Mouse (Mus musculus): ENCODE measurements at regions not wholly inside any gene's neighbourhood (a gene's known extent, or its start where the extent isn't known, plus 50 kb on each side); places are given as distances from the start of the nearest gene placed in this dataset.
A peak's percentile ranks its signal among the peaks of the same experiment; 100 is the strongest.

- Histone ChIP-seq H3K4me3 (ENCODE audit: low read length) (no peak overlapping the region), H3K36me3 (ENCODE audit: insufficient read depth, low read length) (no peaks in the 10 kb centered on the region), H3K27ac (ENCODE audit: low read length) (no peak overlapping the region), H3K4me2 (replicated peaks; ENCODE audit: low read depth, low read length) (no peak overlapping the region), H3K27me3 (ENCODE audit: insufficient read depth, low read length) (no peaks in the 10 kb centered on the region), H3K9me3 (ENCODE audit: low read length) (no peaks in the 10 kb centered on the region), H3K4me1 (ENCODE audit: insufficient read depth, low read length) (no peaks in the 10 kb centered on the region), H3K9ac (replicated peaks; ENCODE audit: low read length) (no peak overlapping the region)
- WGBS, result 79% methylated on average over 8 of the region's 8 CpGs
- no peak for ATAC-seq (ENCODE audit: low FRiP score, low TSS enrichment)
Observed at GRCm38 (mm10) chr2:131801212-131801611, 58.3 kb downstream of the Erv3 start.

GRCm38 (mm10) chr2:131800126-131800894 lies 59.2 kb downstream of the Erv3 start:
- H3K27ac ChIP-seq (ENCODE audit: low read length), result no peak overlapping the region
- H3K4me1 ChIP-seq (ENCODE audit: insufficient read depth, low read length), result no peaks in the 10 kb centered on the region
- no peak overlapping the region for H3K4me2 ChIP-seq (replicated peaks; ENCODE audit: low read depth, low read length)
- ATAC-seq (ENCODE audit: low FRiP score, low TSS enrichment), result no peak
- no peak overlapping the region for H3K9ac ChIP-seq (replicated peaks; ENCODE audit: low read length)
- 88% methylated on average over 8 of the region's 8 CpGs for WGBS
- no peaks in the 10 kb centered on the region for H3K36me3 ChIP-seq (ENCODE audit: insufficient read depth, low read length)
- H3K4me3 ChIP-seq (ENCODE audit: low read length), result no peak overlapping the region
- H3K27me3 ChIP-seq (ENCODE audit: insufficient read depth, low read length), result no peaks in the 10 kb centered on the region
- no peaks in the 10 kb centered on the region for H3K9me3 ChIP-seq (ENCODE audit: low read length)

- H3K9ac ChIP-seq (replicated peaks; ENCODE audit: low read length), result no peak overlapping the region
- H3K9me3 ChIP-seq (ENCODE audit: low read length), result no peaks in the 10 kb centered on the region
- no peak for ATAC-seq (ENCODE audit: low FRiP score, low TSS enrichment)
- H3K4me1 ChIP-seq (ENCODE audit: insufficient read depth, low read length), result no peaks in the 10 kb centered on the region
- no peaks in the 10 kb centered on the region for H3K36me3 ChIP-seq (ENCODE audit: insufficient read depth, low read length)
- no peak overlapping the region for H3K4me3 ChIP-seq (ENCODE audit: low read length)
- 79% methylated on average over 7 of the region's 7 CpGs for WGBS
- H3K27me3 ChIP-seq (ENCODE audit: insufficient read depth, low read length), result no peaks in the 10 kb centered on the region
- no peak overlapping the region for H3K27ac ChIP-seq (ENCODE audit: low read length)
- no peak overlapping the region for H3K4me2 ChIP-seq (replicated peaks; ENCODE audit: low read depth, low read length)
Observed at GRCm38 (mm10) chr2:131799486-131799885, 60.1 kb downstream of the Erv3 start.

- H3K4me2 ChIP-seq (replicated peaks; ENCODE audit: low read depth, low read length), result no peak overlapping the region
- H3K27me3 ChIP-seq (ENCODE audit: insufficient read depth, low read length), result no peaks in the 10 kb centered on the region
- H3K9me3 ChIP-seq (ENCODE audit: low read length), result no peaks in the 10 kb centered on the region
- no peak overlapping the region for H3K27ac ChIP-seq (ENCODE audit: low read length)
- ATAC-seq (ENCODE audit: low FRiP score, low TSS enrichment), result no peak
- H3K9ac ChIP-seq (replicated peaks; ENCODE audit: low read length), result no peak overlapping the region
- WGBS, result 49% methylated on average over 9 of the region's 9 CpGs
- no peak overlapping the region for H3K4me3 ChIP-seq (ENCODE audit: low read length)
- no peaks in the 10 kb centered on the region for H3K36me3 ChIP-seq (ENCODE audit: insufficient read depth, low read length)
- H3K4me1 ChIP-seq (ENCODE audit: insufficient read depth, low read length), result no peaks in the 10 kb centered on the region
Observed at GRCm38 (mm10) chr2:131797001-131797693, 62.4 kb downstream of the Erv3 start.

- Histone ChIP-seq H3K4me2 (replicated peaks; ENCODE audit: low read depth, low read length) (no peak overlapping the region), H3K4me1 (ENCODE audit: insufficient read depth, low read length) (no peaks in the 10 kb centered on the region), H3K9me3 (ENCODE audit: low read length) (peaks cover 10% of the 10 kb centered on the region; the same call in 1 of the 2 replicates), H3K27ac (ENCODE audit: low read length) (no peak overlapping the region), H3K4me3 (ENCODE audit: low read length) (no peak overlapping the region), H3K9ac (replicated peaks; ENCODE audit: low read length) (no peak overlapping the region), H3K36me3 (ENCODE audit: insufficient read depth, low read length) (no peaks in the 10 kb centered on the region), H3K27me3 (ENCODE audit: insufficient read depth, low read length) (no peaks in the 10 kb centered on the region)
- no peak for ATAC-seq (ENCODE audit: low FRiP score, low TSS enrichment)
- 97% methylated on average over 1 of the region's 1 CpGs for whole genome bisulfite sequencing
Observed at GRCm38 (mm10) chr2:131775381-131775780, 84.2 kb downstream of the Erv3 start.

GRCm38 (mm10) chr2:131773691-131774090 lies 85.9 kb downstream of the Erv3 start:
- H3K4me2 ChIP-seq (replicated peaks; ENCODE audit: low read depth, low read length), result no peak overlapping the region
- H3K9ac ChIP-seq (replicated peaks; ENCODE audit: low read length), result no peak overlapping the region
- H3K9me3 ChIP-seq (ENCODE audit: low read length), result no peaks in the 10 kb centered on the region
- H3K4me1 ChIP-seq (ENCODE audit: insufficient read depth, low read length), result 0 out of 2 replicates have a peak, but pooled peaks cover 2% of the 10 kb centered on the region
- 72% methylated on average over 4 of the region's 4 CpGs for WGBS
- no peaks in the 10 kb centered on the region for H3K36me3 ChIP-seq (ENCODE audit: insufficient read depth, low read length)
- ATAC-seq (ENCODE audit: low FRiP score, low TSS enrichment), result no peak
- H3K27me3 ChIP-seq (ENCODE audit: insufficient read depth, low read length), result no peaks in the 10 kb centered on the region
- no peak overlapping the region for H3K4me3 ChIP-seq (ENCODE audit: low read length)
- no peak overlapping the region for H3K27ac ChIP-seq (ENCODE audit: low read length)

- Histone ChIP-seq H3K27me3 (ENCODE audit: insufficient read depth, low read length) (no peaks in the 10 kb centered on the region), H3K4me2 (replicated peaks; ENCODE audit: low read depth, low read length) (no peak overlapping the region), H3K9me3 (ENCODE audit: low read length) (peaks cover 7% of the 10 kb centered on the region; the same call in 1 of the 2 replicates), H3K4me1 (ENCODE audit: insufficient read depth, low read length) (0 out of 2 replicates have a peak, but pooled peaks cover 2% of the 10 kb centered on the region), H3K4me3 (ENCODE audit: low read length) (no peak overlapping the region), H3K9ac (replicated peaks; ENCODE audit: low read length) (no peak overlapping the region), H3K27ac (ENCODE audit: low read length) (no peak overlapping the region), H3K36me3 (ENCODE audit: insufficient read depth, low read length) (no peaks in the 10 kb centered on the region)
- WGBS, result 74% methylated on average over 5 of the region's 5 CpGs
- ATAC-seq (ENCODE audit: low FRiP score, low TSS enrichment), result no peak
Observed at GRCm38 (mm10) chr2:131772163-131772562, 87.4 kb downstream of the Erv3 start.

GRCm38 (mm10) chr2:131770852-131771251 lies 88.7 kb downstream of the Erv3 start:
- Histone ChIP-seq H3K4me2 (replicated peaks; ENCODE audit: low read depth, low read length) (no peak overlapping the region), H3K4me1 (ENCODE audit: insufficient read depth, low read length) (0 out of 2 replicates have a peak, but pooled peaks cover 2% of the 10 kb centered on the region), H3K9ac (replicated peaks; ENCODE audit: low read length) (no peak overlapping the region), H3K36me3 (ENCODE audit: insufficient read depth, low read length) (no peaks in the 10 kb centered on the region), H3K4me3 (ENCODE audit: low read length) (no peak overlapping the region), H3K27ac (ENCODE audit: low read length) (no peak overlapping the region), H3K27me3 (ENCODE audit: insufficient read depth, low read length) (no peaks in the 10 kb centered on the region), H3K9me3 (ENCODE audit: low read length) (peaks cover 7% of the 10 kb centered on the region; the same call in 1 of the 2 replicates)
- no peak for ATAC-seq (ENCODE audit: low FRiP score, low TSS enrichment)
- 54% methylated on average over 5 of the region's 5 CpGs for WGBS

- H3K27me3 ChIP-seq (ENCODE audit: insufficient read depth, low read length), result no peaks in the 10 kb centered on the region
- no peak overlapping the region for H3K27ac ChIP-seq (ENCODE audit: low read length)
- H3K4me2 ChIP-seq (replicated peaks; ENCODE audit: low read depth, low read length), result no peak overlapping the region
- 0 out of 2 replicates have a peak, but pooled peaks cover 2% of the 10 kb centered on the region for H3K4me1 ChIP-seq (ENCODE audit: insufficient read depth, low read length)
- peaks cover 7% of the 10 kb centered on the region; the same call in 1 of the 2 replicates for H3K9me3 ChIP-seq (ENCODE audit: low read length)
- no peak overlapping the region for H3K9ac ChIP-seq (replicated peaks; ENCODE audit: low read length)
- H3K36me3 ChIP-seq (ENCODE audit: insufficient read depth, low read length), result no peaks in the 10 kb centered on the region
- peak; percentile 88 for ATAC-seq (ENCODE audit: low FRiP score, low TSS enrichment)
- WGBS, result 61% methylated on average over 9 of the region's 9 CpGs
- no peak overlapping the region for H3K4me3 ChIP-seq (ENCODE audit: low read length)
Observed at GRCm38 (mm10) chr2:131769656-131770210, 89.8 kb downstream of the Erv3 start.

All from kidney, embryonic 16.5 days (tissue).